Mouse (Mus musculus) midbrain, embryonic 11.5 days (tissue): Measurements from ENCODE around the gene Iglon5. TPM values are rescaled to one million over a fixed set of nuclear protein-coding genes. Genes with fewer than 3 reads are reported as not detected.

Source experiments
- ATAC-seq: fragments of 200-750 bp; cut with Nextera tagmentation; 2 replicates; pipeline ENCODE4 v1.8.0; 2017; ENCODE audit warnings: moderate TSS enrichment, moderate library complexity; ENCODE audit not compliant: low FRiP score
- DNase-seq: peaks from one replicate; pipeline ENCODE4 v3.0.0; 2015; ENCODE audit warnings: low spot score; ENCODE audit errors: missing footprints
- H3K27ac ChIP-seq: fragments of 300-500 bp; sonication (generic); 2 replicates; pipeline ENCODE4 v1.5.1; 2014; ENCODE audit warnings: low read depth, low read length
- H3K27me3 ChIP-seq: fragments of 300-500 bp; sonication (generic); 2 replicates; pipeline ENCODE4 v1.6.1; 2014; ENCODE audit warnings: mild to moderate bottlenecking, low read length, moderate library complexity, mixed read lengths; ENCODE audit not compliant: control insufficient read depth, insufficient read depth
- H3K36me3 ChIP-seq: fragments of 300-500 bp; sonication (generic); 2 replicates; pipeline ENCODE4 v1.6.1; 2014; ENCODE audit warnings: mild to moderate bottlenecking, low read length, moderate library complexity, mixed read lengths; ENCODE audit not compliant: control insufficient read depth, insufficient read depth
- H3K4me1 ChIP-seq: fragments of 300-500 bp; sonication (generic); 2 replicates; pipeline ENCODE4 v1.6.1; 2014; ENCODE audit warnings: low read length; ENCODE audit not compliant: control insufficient read depth, insufficient read depth
- H3K4me2 ChIP-seq: fragments of 300-500 bp; sonication (generic); 2 replicates; pipeline ENCODE4 v1.6.1; 2014; ENCODE audit warnings: mild to moderate bottlenecking, moderate library complexity
- H3K4me3 ChIP-seq: fragments of 300-500 bp; sonication (generic); 2 replicates; pipeline ENCODE4 v1.5.1; 2014; ENCODE audit warnings: low read depth, low read length
- H3K9ac ChIP-seq: fragments of 300-500 bp; sonication (generic); 2 replicates; pipeline ENCODE4 v1.6.1; 2014; ENCODE audit warnings: low read length
- H3K9me3 ChIP-seq: fragments of 300-500 bp; sonication (generic); 2 replicates; pipeline ENCODE4 v1.6.1; 2016; ENCODE audit warnings: low read length; ENCODE audit not compliant: control insufficient read depth
- WGBS: fragments of 180-500 bp; shearing (Covaris S2); extraction: QIAGEN DNeasy Blood & Tissue Kit; methylation state at CpG from one replicate; pipeline ENCODE4 v1.1.7; 2014; 5-methylcytosine and 5-hydroxymethylcytosine counted together
- polyA plus RNA-seq: library from polyadenylated mRNA; unstranded; fragments of >200 nt; fragmentation: Nextera tagmentation; extraction: Ambion mirVana; gene quantifications from 2 replicates; pipeline ENCODE4 v1.2.1, GENCODE M21; 2014

Gene Iglon5
- polyA plus RNA-seq, 1 experiment from 2014 or later: 3.1 TPM

GRCm38 (mm10) chr7:43442684-43443083 lies 47.2 kb downstream of the Iglon5 start:
- no peak for ATAC-seq

GRCm38 (mm10) chr7:43441071-43441470 lies 48.8 kb downstream of the Iglon5 start:
- Histone ChIP-seq H3K36me3 (no peaks in the 10 kb centered on the region), H3K9me3 (no peaks in the 10 kb centered on the region), H3K4me1 (peaks cover 8% of the 10 kb centered on the region), H3K9ac (no peak overlapping the region), H3K27me3 (no peaks in the 10 kb centered on the region), H3K4me2 (no peak overlapping the region), H3K4me3 (no peak overlapping the region), H3K27ac (no peak overlapping the region)
- no peak for DNase-seq
- WGBS: 91% methylated on average over 3 of the region's 3 CpGs
- no peak for ATAC-seq

More at GRCm38 (mm10) chr7:43442684-43443083, 47.2 kb downstream of the Iglon5 start:
- Histone ChIP-seq H3K27ac (peak overlapping the region; percentile 62; the same call in 1 of the 2 replicates), H3K4me1 (peaks cover 8% of the 10 kb centered on the region), H3K9ac (peak overlapping the region; percentile 53), H3K9me3 (no peaks in the 10 kb centered on the region), H3K27me3 (no peaks in the 10 kb centered on the region), H3K4me3 (peak overlapping the region; percentile 55), H3K36me3 (no peaks in the 10 kb centered on the region), H3K4me2 (peak overlapping the region; percentile 82)
- DNase-seq: no peak
- WGBS: 17% methylated on average over 9 of the region's 9 CpGs

GRCm38 (mm10) chr7:43440482-43440881 lies 49.4 kb downstream of the Iglon5 start, which contains the start of gene Cldnd2:
Cldnd2 (plus strand) TSS chr7:43440782.
- Histone ChIP-seq H3K4me3 (no peak within 1 kb of the TSS), H3K4me2 (no peak within 1 kb of the TSS), H3K27ac (no peak within 1 kb of the TSS), H3K36me3 (no peaks in the 10 kb centered on the region), H3K9ac (no peak within 1 kb of the TSS), H3K27me3 (no peaks in the 10 kb centered on the region), H3K4me1 (peaks cover 8% of the 10 kb centered on the region), H3K9me3 (no peaks in the 10 kb centered on the region)
- WGBS: 77% methylated on average over 6 of the region's 6 CpGs
- no peak for DNase-seq
- ATAC-seq: no peak

GRCm38 (mm10) chr7:43438611-43439010 lies 51.3 kb downstream of the Iglon5 start:
- WGBS: 75% methylated on average over 4 of the region's 4 CpGs
- H3K4me1 ChIP-seq: peaks cover 3% of the 10 kb centered on the region; the same call in 1 of the 2 replicates

GRCm38 (mm10) chr7:43436341-43437255 lies 53.3 kb downstream of the Iglon5 start, which contains the start of gene Nkg7:
Nkg7 (plus strand) TSS chr7:43437073.
- H3K4me1 ChIP-seq: no peaks in the 10 kb centered on the region
- no peaks in the 10 kb centered on the region for H3K9me3 ChIP-seq
- no peaks in the 10 kb centered on the region for H3K27me3 ChIP-seq
- no peaks in the 10 kb centered on the region for H3K36me3 ChIP-seq
- no peak within 1 kb of the TSS for H3K27ac ChIP-seq
- ATAC-seq (no peak), DNase-seq (no peak)
- no peak within 1 kb of the TSS for H3K9ac ChIP-seq
- WGBS: 79% methylated on average over 10 of the region's 10 CpGs
- H3K4me2 ChIP-seq: no peak within 1 kb of the TSS
- no peak within 1 kb of the TSS for H3K4me3 ChIP-seq

More at GRCm38 (mm10) chr7:43438611-43439010, 51.3 kb downstream of the Iglon5 start:
- no peak overlapping the region for H3K4me3 ChIP-seq
- ATAC-seq (no peak), DNase-seq (no peak)
- H3K27ac ChIP-seq: no peak overlapping the region
- no peak overlapping the region for H3K4me2 ChIP-seq
- H3K27me3 ChIP-seq: no peaks in the 10 kb centered on the region
- no peaks in the 10 kb centered on the region for H3K36me3 ChIP-seq
- no peak overlapping the region for H3K9ac ChIP-seq
- H3K9me3 ChIP-seq: no peaks in the 10 kb centered on the region

- DNase-seq: no peak
- no peak for ATAC-seq
- Histone ChIP-seq H3K9me3 (no peaks in the 10 kb centered on the region), H3K27me3 (no peaks in the 10 kb centered on the region), H3K4me2 (no peak overlapping the region), H3K4me3 (no peak overlapping the region), H3K4me1 (no peaks in the 10 kb centered on the region), H3K9ac (no peak overlapping the region), H3K27ac (no peak overlapping the region), H3K36me3 (no peaks in the 10 kb centered on the region)
- 89% methylated on average over 5 of the region's 5 CpGs for WGBS
Measured at GRCm38 (mm10) chr7:43434676-43435075, 55.2 kb downstream of the Iglon5 start.

GRCm38 (mm10) chr7:43432891-43433290 lies 57.0 kb downstream of the Iglon5 start:
- Histone ChIP-seq H3K4me2 (no peak overlapping the region), H3K4me1 (no peaks in the 10 kb centered on the region), H3K27ac (no peak overlapping the region), H3K36me3 (no peaks in the 10 kb centered on the region), H3K4me3 (no peak overlapping the region), H3K9ac (no peak overlapping the region), H3K27me3 (no peaks in the 10 kb centered on the region), H3K9me3 (no peaks in the 10 kb centered on the region)
- WGBS: 79% methylated on average over 4 of the region's 4 CpGs
- DNase-seq: no peak
- no peak for ATAC-seq

GRCm38 (mm10) chr7:43429500-43429899 lies 60.4 kb downstream of the Iglon5 start:
- no peak for DNase-seq
- no peak for ATAC-seq
- Histone ChIP-seq H3K27me3 (no peaks in the 10 kb centered on the region), H3K9ac (no peak overlapping the region), H3K27ac (no peak overlapping the region), H3K4me3 (no peak overlapping the region), H3K9me3 (no peaks in the 10 kb centered on the region), H3K36me3 (no peaks in the 10 kb centered on the region), H3K4me1 (no peaks in the 10 kb centered on the region), H3K4me2 (no peak overlapping the region)
- 71% methylated on average over 4 of the region's 4 CpGs for WGBS

- H3K4me1 ChIP-seq: no peaks in the 10 kb centered on the region
- 94% methylated on average over 8 of the region's 8 CpGs for WGBS
- ATAC-seq (no peak), DNase-seq (no peak)
- no peak within 1 kb of the TSS for H3K4me3 ChIP-seq
- H3K4me2 ChIP-seq: no peak within 1 kb of the TSS
- no peaks in the 10 kb centered on the region for H3K9me3 ChIP-seq
- H3K9ac ChIP-seq: no peak within 1 kb of the TSS
- no peaks in the 10 kb centered on the region for H3K36me3 ChIP-seq
- no peaks in the 10 kb centered on the region for H3K27me3 ChIP-seq
- H3K27ac ChIP-seq: no peak within 1 kb of the TSS
Measured at GRCm38 (mm10) chr7:43427406-43427805, 62.5 kb downstream of the Iglon5 start, which contains the start of gene Lim2. Lim2 (plus strand) TSS chr7:43427670.
